Mouse (Mus musculus) embryo, embryonic 11.5 days (tissue): ENCODE results near the gene Sept9.

Experiments used
- DNase-seq: peaks from one replicate; pipeline ENCODE4 v3.0.0-alpha.2; 2012; ENCODE audit warnings: low read depth, low spot score

Gene Sept9

GRCm38 (mm10) chr11:117403073-117403472 is 203.6 kb downstream of the Sept9 start:
- no peak for DNase-seq

GRCm38 (mm10) chr11:117403781-117404180 is 204.3 kb downstream of the Sept9 start:
- no peak for DNase-seq

GRCm38 (mm10) chr11:117406711-117407110 is 207.2 kb downstream of the Sept9 start:
- DNase-seq: no peak

GRCm38 (mm10) chr11:117407196-117407595 is 207.7 kb downstream of the Sept9 start:
- no peak for DNase-seq

GRCm38 (mm10) chr11:117407651-117408441 is 208.4 kb downstream of the Sept9 start:
- DNase-seq: peak; percentile 59

- no peak for DNase-seq
Measured at GRCm38 (mm10) chr11:117408442-117409031, 209.1 kb downstream of the Sept9 start.

GRCm38 (mm10) chr11:117409331-117409730 is 209.9 kb downstream of the Sept9 start:
- no peak for DNase-seq

GRCm38 (mm10) chr11:117410059-117410458 is 210.6 kb downstream of the Sept9 start:
- no peak for DNase-seq

- DNase-seq: no peak
Measured at GRCm38 (mm10) chr11:117411663-117412062, 212.2 kb downstream of the Sept9 start.
